Mouse (Mus musculus) brain, embryonic 14.5 days (tissue): ENCODE results near the gene Lingo3.

Source experiments
- CTCF ChIP-seq: fragments of 200-500 bp; IDR thresholded peaks from 2 replicates; pipeline ENCODE4 v1.5.1; 2012; ENCODE audit warnings: inconsistent platforms, mild to moderate bottlenecking, moderate library complexity, borderline replicate concordance; ENCODE audit not compliant: insufficient read depth, insufficient read length; ENCODE audit errors: extremely low read depth
- POLR2A ChIP-seq: fragments of 200-500 bp; IDR thresholded peaks from 2 replicates; pipeline ENCODE4 v1.6.1; 2012; ENCODE audit warnings: mild to moderate bottlenecking, inconsistent platforms, borderline replicate concordance; ENCODE audit not compliant: poor library complexity, insufficient read depth, insufficient read length, severe bottlenecking; ENCODE audit errors: extremely low read depth

- no peak for TF ChIP-seq CTCF
- no peak for TF ChIP-seq POLR2A
Observed at GRCm38 (mm10) chr10:80784871-80785270, 59.0 kb downstream of the Lingo3 start.
